Mouse (Mus musculus): ENCODE measurements around the gene Cnot6. TPM values are rescaled to one million over a fixed set of nuclear protein-coding genes. Genes with fewer than 3 reads are reported as not detected.

The Cnot6 gene
- total and polyA plus RNA-seq, 3 experiments, result 38.9 to 58.3 (median 49.3) TPM

DNA sequence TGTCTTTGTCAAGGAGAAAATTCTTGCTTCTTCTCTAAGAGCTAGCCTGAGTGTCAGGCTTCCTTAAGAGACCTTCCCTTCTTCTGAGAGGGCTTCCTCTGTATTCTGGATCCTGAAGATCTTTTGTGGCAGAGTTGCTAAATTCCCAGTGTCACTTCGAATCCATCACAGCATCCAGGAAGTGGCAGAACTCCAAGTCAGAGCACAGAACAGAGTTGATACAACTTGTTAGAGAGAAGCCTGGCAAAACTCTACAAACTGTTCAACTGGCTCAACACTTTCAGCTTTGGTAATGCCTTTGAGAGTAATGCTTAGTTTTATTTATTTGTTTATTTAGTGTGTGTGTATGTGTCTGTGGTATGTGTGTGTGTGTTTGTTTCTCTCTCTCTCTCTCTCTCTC is 25.1 kb upstream of the Cnot6 start:
- no peak for TF ChIP-seq MAZ (IDR thresholded peaks at IDR 0.05; ENCODE audit: low read depth, low read length)
- TF ChIP-seq EP300 (IDR thresholded peaks at IDR 0.05; ENCODE audit: low read depth in 1 of 2, low read length in 2 of 2), result no peak
- no peak for TF ChIP-seq POLR2AphosphoS5 (IDR thresholded peaks at IDR 0.05; ENCODE audit: borderline replicate concordance, low read depth, low read length)
- no peak for TF ChIP-seq ZNF384 (IDR thresholded peaks at IDR 0.05; ENCODE audit: low read depth, low read length)
- TF ChIP-seq GATA1 (IDR thresholded peaks at IDR 0.05; ENCODE audit: low read depth, low read length), result no peak
- no peak for TF ChIP-seq HCFC1 (IDR thresholded peaks at IDR 0.05; ENCODE audit: low read depth, low read length)
- TF ChIP-seq ZMIZ1 (IDR thresholded peaks at IDR 0.05; ENCODE audit: low read depth, low read length), result no peak
- no peak for TF ChIP-seq CTCF (IDR thresholded peaks at IDR 0.05 in 2 of 3, conservative IDR thresholded peaks at IDR 0.05 in 1 of 3; ENCODE audit: control insufficient read depth in 1 of 3, insufficient read depth in 1 of 3, low read depth in 2 of 3, low read length in 3 of 3, poor library complexity in 1 of 3, severe bottlenecking in 1 of 3)
- Histone ChIP-seq H3K27me3 (ENCODE audit: control insufficient read depth in 1 of 2, insufficient read depth in 2 of 2, low read length in 2 of 2) (no peaks in the 10 kb centered on the region), H3K79me2 (ENCODE audit: control insufficient read depth, insufficient read depth, low read length, poor library complexity) (no peaks in the 10 kb centered on the region), H3K4me1 (ENCODE audit: control insufficient read depth in 1 of 2, insufficient read depth in 2 of 2, low read length in 2 of 2) (peaks cover 12 to 13% of the 10 kb centered on the region in 2 experiments), H3K4me3 (ENCODE audit: control insufficient read depth in 1 of 2, insufficient read depth in 1 of 2, low read depth in 2 of 2, low read length in 2 of 2) (no peak overlapping the region), H3K27ac (ENCODE audit: control insufficient read depth, low read depth, low read length) (no peak overlapping the region), H3K9me3 (replicated peaks; ENCODE audit: insufficient read depth, low read length) (no peaks in the 10 kb centered on the region), H3K36me3 (ENCODE audit: control insufficient read depth in 1 of 2, insufficient read depth in 2 of 2, low read length in 2 of 2) (peaks cover 0 to 16% of the 10 kb centered on the region in 2 experiments; a peak in 2 of 4 replicates), H3K9ac (ENCODE audit: control insufficient read depth, low read depth, low read length, poor library complexity, severe bottlenecking) (no peak overlapping the region)
- DNase-seq (ENCODE audit: low read depth, low spot score), result no peak

DNA sequence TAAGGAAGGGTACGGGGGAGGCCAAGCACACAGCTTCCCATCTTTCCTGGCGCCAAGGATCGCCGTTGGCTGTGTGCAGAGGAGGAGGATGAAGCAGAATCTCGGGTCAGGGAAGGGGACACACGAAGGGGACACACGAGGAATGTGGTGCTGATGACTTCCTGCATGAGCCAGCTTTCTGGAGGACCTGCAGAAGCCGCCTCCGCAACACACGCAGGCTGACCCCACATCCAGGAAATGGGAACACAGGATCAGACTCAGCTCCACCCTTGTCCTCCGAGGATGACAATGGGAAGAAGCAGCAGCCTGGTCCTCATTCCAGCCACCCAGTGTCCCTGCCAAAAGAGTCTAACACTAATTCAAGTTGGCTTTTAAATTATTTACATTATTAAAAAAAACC is 22.2 kb upstream of the Cnot6 start:
- Histone ChIP-seq H3K79me2 (ENCODE audit: control insufficient read depth, insufficient read depth, low read length, poor library complexity) (no peaks in the 10 kb centered on the region), H3K9ac (ENCODE audit: control insufficient read depth, low read depth, low read length, poor library complexity, severe bottlenecking) (no peak overlapping the region), H3K9me3 (replicated peaks; ENCODE audit: insufficient read depth, low read length) (no peaks in the 10 kb centered on the region), H3K27ac (ENCODE audit: control insufficient read depth, low read depth, low read length) (no peak overlapping the region), H3K36me3 (ENCODE audit: control insufficient read depth in 1 of 2, insufficient read depth in 2 of 2, low read length in 2 of 2) (peaks cover 0 to 11% of the 10 kb centered on the region in 2 experiments; a peak in 2 of 4 replicates), H3K27me3 (ENCODE audit: control insufficient read depth in 1 of 2, insufficient read depth in 2 of 2, low read length in 2 of 2) (no peaks in the 10 kb centered on the region), H3K4me3 (ENCODE audit: control insufficient read depth in 1 of 2, insufficient read depth in 1 of 2, low read depth in 2 of 2, low read length in 2 of 2) (no peak overlapping the region), H3K4me1 (ENCODE audit: control insufficient read depth in 1 of 2, insufficient read depth in 2 of 2, low read length in 2 of 2) (peaks cover 6 to 13% of the 10 kb centered on the region in 2 experiments)
- no peak for DNase-seq (ENCODE audit: low read depth, low spot score)
- no peak for TF ChIP-seq UBTF (IDR thresholded peaks at IDR 0.05; ENCODE audit: borderline replicate concordance, insufficient read depth, low read depth, low read length)

DNA sequence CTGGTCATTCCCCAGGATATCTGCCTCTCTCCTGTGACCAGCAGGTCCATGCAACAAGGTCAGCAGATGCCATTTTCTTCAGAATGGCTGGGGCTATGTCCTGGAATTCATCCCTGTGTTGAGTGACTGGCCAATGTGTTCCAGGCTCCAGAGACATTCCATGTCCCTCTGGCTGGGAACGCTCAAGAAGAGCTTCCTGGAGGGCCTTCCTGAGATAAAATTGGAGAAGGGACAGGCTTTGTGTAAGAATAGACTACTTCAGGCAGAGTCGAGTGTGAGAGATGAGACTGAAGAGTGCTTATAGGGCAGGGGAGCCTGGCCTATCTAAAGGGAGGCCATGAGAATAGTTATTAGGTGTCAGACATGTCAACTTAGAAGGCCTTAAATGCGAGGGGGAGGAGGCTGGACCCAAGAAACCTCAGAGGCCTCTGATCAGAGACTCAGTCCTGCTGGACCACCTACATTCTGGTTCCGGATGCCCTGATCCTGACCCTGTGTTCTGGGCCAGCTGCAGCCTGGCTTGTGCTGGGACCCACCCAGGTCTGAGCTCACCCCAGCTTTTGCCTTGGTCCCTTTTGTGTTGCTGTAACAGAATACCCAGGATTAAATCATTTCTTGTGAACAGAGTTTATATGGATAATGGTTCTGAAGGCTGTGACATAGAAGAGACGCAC is 17.9 kb upstream of the Cnot6 start:
- no peak for TF ChIP-seq ETS1 (IDR thresholded peaks at IDR 0.05; ENCODE audit: low read depth, low read length)
- no peak for TF ChIP-seq MAFK (IDR thresholded peaks at IDR 0.05; ENCODE audit: borderline replicate concordance, low read depth, low read length)
- TF ChIP-seq TBP (IDR thresholded peaks at IDR 0.05; ENCODE audit: low read depth, low read length), result no peak
- no peak for TF ChIP-seq SMC3 (IDR thresholded peaks at IDR 0.05; ENCODE audit: low read depth, low read length)
- no peak for TF ChIP-seq MYC (IDR thresholded peaks at IDR 0.05; ENCODE audit: low read depth, low read length)
- no peak for TF ChIP-seq TAL1 (IDR thresholded peaks at IDR 0.05; ENCODE audit: low read length)

More for the DNA sequence above, 17.9 kb upstream of the Cnot6 start:
- Histone ChIP-seq H3K27ac (ENCODE audit: control insufficient read depth, low read depth, low read length) (no peak overlapping the region), H3K9ac (ENCODE audit: control insufficient read depth, low read depth, low read length, poor library complexity, severe bottlenecking) (no peak overlapping the region), H3K36me3 (ENCODE audit: control insufficient read depth in 1 of 2, insufficient read depth in 2 of 2, low read length in 2 of 2) (peaks cover 0 to 4% of the 10 kb centered on the region in 2 experiments; a peak in 2 of 4 replicates), H3K79me2 (ENCODE audit: control insufficient read depth, insufficient read depth, low read length, poor library complexity) (no peaks in the 10 kb centered on the region), H3K4me1 (ENCODE audit: control insufficient read depth in 1 of 2, insufficient read depth in 2 of 2, low read length in 2 of 2) (no peaks in the 10 kb centered on the region), H3K9me3 (replicated peaks; ENCODE audit: insufficient read depth, low read length) (no peaks in the 10 kb centered on the region), H3K27me3 (ENCODE audit: control insufficient read depth in 1 of 2, insufficient read depth in 2 of 2, low read length in 2 of 2) (no peaks in the 10 kb centered on the region), H3K4me3 (ENCODE audit: control insufficient read depth in 1 of 2, insufficient read depth in 1 of 2, low read depth in 2 of 2, low read length in 2 of 2) (no peak overlapping the region)
- DNase-seq (ENCODE audit: low read depth, low spot score), result no peak
